Mouse (Mus musculus): ENCODE measurements at regions not wholly inside any gene's neighbourhood (a gene's known extent, or its start where the extent isn't known, plus 50 kb on each side); places are given as distances from the start of the nearest gene placed in this dataset.

DNA sequence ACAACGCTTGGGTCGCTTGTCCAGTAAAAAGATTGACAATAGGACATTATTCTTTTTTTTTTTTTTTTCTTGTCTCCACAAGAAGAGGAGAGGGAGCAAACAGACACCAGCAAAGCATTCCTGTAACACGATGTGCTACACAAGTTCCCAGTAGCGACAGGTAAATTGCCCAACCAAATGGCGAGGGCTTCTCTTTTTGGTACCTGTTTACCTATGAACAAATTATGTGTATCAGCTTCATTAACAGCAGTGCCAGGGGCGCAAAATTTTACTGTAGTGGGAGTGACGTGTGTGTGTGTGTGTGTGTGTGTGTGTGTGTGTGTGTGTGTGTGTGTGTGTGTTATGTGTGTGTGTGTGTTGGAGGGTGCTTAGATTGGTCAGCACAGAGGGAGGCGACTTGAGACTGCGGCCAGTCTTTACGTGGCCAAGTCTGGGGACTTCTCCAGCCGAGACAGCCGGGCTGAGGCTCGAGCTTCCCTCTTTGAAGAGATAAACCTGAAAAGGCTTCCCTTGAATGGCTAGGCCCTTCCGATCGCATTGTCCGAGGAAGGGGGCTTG, 226.4 kb downstream of the Mef2c start:
- ATAC-seq (replicated peaks; ENCODE audit: low FRiP score, low TSS enrichment, poor library complexity, severe bottlenecking): no peak

DNA sequence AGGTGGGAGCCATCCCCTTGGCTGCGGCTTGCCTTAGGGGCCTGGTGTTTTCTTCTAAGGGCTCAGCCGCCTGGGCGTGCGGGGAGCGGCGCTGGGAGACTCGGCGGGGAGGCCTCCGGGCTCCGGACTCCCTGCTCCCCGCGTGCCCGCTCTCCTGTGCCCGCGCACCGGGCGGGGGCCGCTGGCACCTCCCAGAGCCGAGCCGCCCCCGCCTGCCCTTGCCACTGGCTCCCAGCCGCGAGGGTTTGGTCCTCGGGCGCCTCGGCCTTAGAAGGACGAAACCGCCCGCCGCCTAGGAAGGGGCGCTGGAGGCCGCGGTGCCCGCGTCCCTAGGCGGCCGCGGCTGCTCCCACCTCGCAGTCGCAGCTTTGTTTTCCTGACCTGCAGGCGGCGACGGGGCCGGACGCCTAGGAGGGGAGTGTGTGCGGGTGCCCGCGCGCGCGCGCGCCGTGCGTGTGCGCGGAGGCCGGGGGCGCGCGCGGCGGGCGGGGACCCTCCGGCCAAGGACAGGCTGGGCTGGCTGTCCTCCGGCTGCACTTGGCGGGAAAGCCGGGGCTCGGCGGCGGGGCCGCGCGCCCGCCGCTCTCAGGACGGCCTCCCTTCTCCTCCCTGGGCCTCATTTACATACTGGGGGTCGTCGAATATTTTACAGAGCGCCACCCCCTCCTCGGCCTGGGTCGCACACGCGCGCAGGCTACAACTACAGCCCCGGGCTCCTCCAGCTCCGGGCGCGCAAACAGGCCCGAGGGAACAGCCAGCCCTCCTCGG, 227.1 kb downstream of the Mef2c start:
- ATAC-seq (replicated peaks; ENCODE audit: low FRiP score, low TSS enrichment, poor library complexity, severe bottlenecking): peak; percentile 31; the same call in 1 of the 2 replicates

DNA sequence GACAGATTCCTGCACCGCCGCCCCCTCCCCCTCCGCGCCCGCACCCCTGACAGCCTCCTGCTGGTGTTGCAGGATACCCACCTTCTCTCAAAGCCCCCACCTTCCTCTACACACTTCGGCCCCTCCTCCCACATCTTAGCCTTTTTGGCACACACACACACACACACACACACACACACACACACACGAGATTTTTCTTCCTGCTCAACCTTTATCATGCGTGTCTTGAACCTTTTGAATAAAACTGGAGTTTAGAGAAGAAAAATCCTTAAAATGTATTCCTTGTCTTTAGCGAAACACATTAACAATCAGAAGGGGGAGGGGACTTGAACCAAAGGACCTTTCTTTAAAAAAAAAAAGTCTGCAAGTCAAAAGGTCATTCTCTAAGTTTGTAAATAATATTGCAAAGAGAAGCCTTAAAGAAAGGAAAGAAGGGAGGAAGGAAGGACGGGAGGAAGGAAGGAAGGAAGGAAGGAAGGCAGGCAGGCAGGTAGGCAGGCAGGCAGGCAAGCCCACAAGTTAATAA, 227.7 kb downstream of the Mef2c start:
- ATAC-seq (replicated peaks; ENCODE audit: low FRiP score, low TSS enrichment, poor library complexity, severe bottlenecking): no peak

DNA sequence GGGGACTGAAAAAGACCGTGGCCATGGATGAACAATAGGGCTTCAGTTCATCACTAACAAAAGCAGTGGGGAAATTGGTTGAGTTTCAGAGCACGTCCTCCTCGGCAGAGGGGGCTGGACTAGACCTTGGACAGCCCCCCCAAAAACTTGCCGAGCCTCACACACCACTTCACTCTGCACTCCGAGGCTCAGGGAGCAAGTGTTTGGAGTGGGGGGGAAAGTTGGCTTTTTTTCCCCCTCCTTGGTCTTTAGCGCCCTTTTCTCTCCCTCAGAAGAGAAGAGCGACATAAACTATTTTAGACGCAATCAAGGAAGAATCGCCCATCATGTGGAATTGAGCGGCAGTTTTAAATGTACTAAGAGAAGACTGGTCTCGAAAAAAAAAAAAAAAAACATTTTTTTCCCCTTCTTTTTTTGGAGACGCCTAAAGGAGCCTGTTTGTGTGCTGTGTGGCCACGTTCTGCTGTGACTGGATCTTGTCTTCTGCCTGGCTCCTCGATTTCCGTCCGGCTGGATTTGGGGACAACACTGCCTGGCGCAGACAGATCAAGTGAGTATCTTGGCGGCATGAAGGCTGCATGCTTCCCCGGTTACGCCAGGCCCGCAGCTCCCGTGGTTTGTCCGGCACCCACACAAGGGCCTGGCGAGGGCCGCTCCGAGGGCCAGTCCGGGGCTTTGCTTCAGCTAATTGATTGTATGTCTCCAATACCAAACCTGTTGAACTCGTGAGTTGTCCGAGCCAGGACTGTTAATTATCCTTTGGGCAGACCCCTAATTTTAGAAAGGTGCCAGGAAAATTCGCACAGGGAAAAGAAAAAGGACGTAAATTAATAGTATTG, 228.7 kb downstream of the Mef2c start:
- no peak for ATAC-seq (replicated peaks; ENCODE audit: low FRiP score, low TSS enrichment, poor library complexity, severe bottlenecking)

DNA sequence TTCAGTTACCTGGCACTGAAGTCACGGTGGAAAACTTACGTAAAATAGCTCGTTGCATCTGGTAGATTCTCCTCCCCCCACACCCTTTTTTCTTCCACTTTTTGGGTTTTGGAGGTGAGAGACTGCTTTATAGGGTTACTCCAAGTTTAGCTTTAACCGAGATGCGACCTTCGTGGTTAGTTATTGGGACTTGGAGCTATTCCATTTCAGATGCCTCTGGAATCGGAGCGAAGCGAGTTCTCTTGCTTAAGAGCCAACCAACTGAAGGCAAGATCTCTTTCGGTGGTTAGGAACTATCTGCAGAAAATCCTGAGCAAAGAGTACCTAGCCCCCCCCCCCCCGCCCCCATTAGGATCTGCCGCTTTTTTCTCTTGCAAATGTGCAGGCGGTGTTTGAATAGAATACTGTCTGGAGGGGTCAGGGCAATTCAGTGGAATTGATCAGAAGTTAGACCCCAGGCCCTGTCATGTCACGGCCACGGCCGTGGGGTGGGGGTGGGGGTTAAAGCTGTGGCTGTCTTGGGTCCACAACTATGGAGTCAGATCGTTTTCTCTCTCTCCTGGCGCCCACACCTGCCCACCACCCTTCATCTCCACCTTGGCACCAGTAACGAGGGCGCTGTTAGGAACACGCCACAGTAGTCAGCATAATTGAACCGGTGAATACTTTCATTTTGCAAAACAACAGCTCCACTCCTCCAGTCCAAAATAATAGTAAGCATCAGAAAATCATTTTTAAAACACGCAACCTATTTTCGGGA, 229.6 kb downstream of the Mef2c start:
- no peak for ATAC-seq (replicated peaks; ENCODE audit: low FRiP score, low TSS enrichment, poor library complexity, severe bottlenecking)

DNA sequence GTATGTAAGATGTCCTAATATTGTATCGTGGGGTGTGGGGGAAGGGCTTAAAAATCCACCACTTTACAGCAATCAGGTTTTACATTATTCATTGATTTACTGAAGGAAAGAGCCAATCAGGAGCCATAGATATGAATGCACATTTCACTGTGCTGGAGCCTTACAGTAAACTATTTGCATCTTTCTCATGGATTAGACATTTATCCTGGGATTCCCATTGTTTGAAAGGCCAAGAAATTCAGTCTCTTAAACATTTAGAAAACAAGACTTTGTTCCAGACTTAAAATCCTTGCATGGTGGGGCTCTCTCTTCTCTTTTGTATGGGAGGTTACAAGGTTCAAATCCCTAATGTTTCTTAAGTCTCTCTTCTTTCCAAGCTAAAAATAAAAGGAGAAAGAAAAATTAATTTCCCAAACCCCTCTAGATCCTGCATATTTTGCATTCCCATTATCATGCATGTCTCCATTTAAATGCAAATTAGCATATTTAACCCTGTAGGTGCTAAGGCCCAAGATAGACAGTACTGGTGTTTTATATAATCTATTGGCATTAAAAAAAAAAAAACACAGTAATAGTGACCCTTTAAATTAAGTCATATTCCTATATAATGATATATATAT, 230.3 kb downstream of the Mef2c start:
- ATAC-seq (replicated peaks; ENCODE audit: low FRiP score, low TSS enrichment, poor library complexity, severe bottlenecking): no peak

DNA sequence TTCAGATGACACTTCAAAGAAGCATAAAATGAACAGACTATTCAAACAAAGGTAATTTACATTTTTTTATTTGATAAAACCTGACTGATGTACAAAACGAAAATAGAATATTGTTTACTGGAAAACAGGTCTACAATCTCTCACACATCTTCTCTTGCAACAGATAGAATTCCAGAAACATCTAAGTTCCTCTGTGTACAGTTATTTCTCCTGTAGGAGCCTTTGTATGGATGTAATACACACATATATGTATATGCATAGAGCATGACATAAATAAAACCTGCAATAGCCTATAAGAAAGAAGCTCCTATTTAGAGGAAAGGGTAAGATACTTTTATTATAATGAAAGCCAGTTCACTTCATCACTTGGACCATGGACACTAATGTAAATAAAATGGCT, 230.8 kb downstream of the Mef2c start:
- ATAC-seq (replicated peaks; ENCODE audit: low FRiP score, low TSS enrichment, poor library complexity, severe bottlenecking): no peak

DNA sequence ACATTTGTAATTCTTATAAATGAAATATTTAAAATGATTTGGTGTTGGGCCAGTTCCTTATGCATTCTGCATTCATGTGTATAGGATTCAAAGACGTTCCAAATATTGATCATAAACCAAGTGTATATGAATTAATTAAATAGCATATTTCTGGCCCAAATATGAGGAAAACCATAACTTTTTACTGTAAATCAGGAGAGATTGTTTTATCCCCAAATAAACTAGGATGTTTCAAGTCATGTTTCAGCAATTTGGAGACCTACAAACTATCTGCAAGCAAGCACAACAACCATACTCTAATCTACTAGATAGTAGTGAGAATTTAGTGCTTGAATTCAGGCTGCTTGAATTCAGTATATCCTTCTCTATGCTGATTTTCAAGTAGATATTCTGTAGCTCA, 231.3 kb downstream of the Mef2c start:
- ATAC-seq (replicated peaks; ENCODE audit: low FRiP score, low TSS enrichment, poor library complexity, severe bottlenecking): no peak

DNA sequence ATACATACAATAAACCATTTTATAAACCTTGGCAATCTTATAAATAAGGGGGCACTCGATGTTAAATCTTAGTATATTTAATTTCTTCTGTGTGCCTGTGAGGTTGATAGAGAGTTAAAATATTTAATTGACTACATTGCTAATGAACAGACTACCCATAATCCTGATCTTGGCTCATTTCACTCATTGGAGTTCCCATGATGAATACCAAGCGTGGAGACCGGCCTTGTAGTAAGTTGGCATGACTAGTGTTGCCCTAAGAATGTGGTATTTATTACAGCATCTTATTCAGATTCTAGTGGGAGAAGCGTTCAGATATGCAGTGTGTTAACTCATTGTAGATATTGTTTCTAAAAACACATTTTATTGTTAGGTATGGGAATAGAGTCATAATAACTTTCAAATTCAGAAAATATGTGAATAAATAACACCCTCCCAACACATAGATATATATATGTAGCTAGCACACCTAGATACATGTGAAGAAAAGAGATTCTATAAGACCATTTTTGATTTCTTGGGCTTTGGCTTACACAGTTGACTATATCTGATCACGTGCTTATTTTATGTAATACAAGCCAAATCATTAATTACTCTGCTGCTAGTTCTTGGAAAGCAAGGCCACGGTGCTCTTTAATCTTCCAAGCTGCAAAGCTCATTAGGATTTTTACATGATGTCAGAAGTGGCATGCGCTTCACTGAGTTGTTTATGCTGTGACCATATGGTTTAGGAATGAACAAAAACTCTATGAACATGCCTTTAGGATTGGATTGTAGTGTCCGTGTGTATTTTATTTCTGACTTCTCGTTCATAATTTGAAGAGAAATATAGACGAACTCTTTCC, 232.0 kb downstream of the Mef2c start:
- no peak for ATAC-seq (replicated peaks; ENCODE audit: low FRiP score, low TSS enrichment, poor library complexity, severe bottlenecking)

DNA sequence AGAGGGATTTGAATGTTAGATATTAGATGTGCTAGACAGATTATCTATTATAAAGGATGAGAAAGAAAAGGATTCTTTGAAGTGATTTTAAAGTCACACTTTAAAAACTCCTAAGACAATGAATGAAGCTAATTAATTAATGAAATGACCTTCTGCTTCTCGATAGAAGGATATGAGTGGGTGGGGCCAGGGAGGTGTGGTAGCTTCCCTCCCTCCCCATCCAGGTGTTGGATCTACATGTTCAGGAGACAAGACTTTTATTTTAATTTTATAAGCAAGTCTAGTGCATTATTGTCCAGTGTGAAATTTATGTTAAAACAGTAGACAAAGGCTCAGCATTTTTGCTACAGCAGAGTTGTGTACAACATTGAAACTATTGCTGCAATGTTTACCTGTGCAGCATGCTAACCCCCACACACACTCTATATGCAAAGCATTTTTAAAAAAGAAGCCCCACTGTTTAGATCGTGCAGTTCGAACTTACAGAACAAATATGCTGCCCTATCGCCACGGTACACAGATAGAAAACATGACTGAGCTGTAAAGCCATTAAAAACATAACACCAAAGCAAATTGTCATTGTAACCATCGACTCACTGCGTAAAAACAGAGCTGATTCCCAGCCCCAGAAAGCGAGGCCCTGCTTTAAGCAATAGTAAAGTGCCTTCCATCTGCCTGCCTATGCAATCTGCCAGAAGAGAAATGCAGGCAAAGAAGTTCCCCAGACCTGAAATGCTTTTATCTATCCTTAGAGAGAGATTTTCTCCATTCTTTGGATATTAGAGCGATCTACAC, 233.4 kb downstream of the Mef2c start:
- ATAC-seq (replicated peaks; ENCODE audit: low FRiP score, low TSS enrichment, poor library complexity, severe bottlenecking): no peak

DNA sequence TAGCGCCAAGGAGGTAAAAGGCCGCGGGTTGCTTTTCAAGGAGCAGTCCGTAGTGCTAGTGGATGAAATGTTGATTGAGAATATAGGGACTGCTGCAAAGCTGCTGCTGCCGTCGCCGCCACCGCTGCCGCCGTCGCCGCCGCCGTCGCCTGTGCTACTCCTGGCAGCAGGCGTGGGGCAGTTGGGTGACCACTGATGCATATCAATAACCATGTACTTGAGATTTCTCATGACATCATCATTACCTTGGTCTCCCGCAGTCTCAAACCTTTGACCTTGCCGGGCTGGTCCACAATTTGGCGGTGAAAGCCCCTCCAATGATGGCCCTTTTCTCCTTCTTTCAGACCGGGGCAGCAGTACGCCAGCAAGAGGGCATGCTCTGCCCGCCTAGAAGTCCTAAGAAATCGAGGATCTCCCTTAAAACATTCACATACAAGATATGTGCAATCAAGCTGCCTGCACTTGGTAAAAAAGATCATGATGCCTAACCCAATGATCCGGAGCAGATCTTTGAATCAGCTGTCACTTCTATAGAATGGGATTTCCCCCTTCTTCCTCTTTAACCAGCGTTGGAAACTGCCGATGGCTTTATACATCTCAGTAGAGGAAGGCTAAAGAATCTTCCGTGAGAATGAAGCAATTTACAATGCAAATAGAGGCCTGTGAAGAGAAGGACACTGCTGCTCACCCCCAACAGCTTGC, 234.1 kb downstream of the Mef2c start:
- no peak; the same call in 1 of the 2 replicates for ATAC-seq (replicated peaks; ENCODE audit: low FRiP score, low TSS enrichment, poor library complexity, severe bottlenecking)

DNA sequence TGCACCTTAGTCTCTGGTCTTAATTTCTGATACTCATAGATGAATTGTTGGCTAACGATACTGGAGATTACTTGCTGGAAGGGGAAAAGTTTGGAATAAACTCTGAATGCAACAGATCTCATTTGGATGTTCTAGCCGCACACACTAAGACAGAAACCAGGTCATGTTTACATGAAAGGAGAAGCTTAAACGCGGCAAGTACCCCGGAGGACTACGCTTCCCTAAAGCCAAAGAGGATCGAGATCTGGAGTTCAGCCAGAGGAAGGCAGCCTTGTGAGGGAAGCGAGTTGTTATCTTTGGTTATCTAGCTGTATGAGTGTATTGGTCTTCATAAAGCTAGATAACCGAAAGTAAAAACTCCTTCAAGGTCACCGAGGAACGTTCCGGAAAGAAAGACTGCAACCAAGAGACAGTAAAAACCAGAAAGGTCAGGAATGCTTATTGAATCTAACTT, 234.7 kb downstream of the Mef2c start:
- ATAC-seq (replicated peaks; ENCODE audit: low FRiP score, low TSS enrichment, poor library complexity, severe bottlenecking): no peak; the same call in 1 of the 2 replicates

DNA sequence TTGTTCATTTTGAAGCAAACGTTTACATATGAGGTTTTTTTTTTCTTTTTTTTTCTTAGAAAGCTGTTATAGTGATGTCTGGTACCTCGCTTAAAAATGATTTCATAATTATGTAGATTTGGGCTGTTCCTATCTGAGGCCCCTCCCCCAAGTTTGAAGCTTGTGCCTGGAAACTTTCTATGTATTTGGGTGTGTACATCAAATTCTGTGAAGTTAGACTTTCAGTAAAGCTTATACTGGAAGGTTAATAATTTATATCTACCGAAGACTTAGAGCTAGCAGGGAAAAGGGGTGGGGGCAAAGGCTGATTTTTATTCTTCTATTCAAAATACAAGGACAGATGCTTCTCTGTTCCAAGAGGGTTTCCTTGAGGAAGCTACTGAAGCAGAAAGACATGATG, 235.3 kb downstream of the Mef2c start:
- no peak for ATAC-seq (replicated peaks; ENCODE audit: low FRiP score, low TSS enrichment, poor library complexity, severe bottlenecking)

DNA sequence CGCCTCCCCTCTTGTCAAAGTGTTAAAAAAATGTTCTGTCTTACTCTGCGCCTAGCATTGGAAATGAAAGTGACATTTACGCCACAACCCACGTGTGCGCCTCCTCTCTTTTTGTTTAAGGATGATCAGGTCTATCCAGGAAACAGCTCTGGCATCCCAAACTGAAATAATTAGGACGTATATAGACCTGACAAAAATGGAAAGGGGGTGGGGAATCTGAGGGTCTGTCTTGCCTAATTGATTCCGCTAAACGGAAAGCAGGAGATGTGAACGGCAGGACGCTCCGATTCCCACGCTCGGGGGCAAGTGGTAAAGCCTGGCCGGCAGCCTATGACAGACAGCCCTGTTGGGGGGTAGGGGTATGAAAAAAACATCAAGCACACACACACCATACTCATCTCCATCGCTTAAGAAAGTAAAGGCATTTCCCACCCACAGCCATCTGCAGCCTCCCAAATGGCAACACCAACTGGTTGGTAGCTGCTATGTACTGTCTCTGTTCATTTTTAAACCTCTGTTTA, 235.8 kb downstream of the Mef2c start:
- no peak for ATAC-seq (replicated peaks; ENCODE audit: low FRiP score, low TSS enrichment, poor library complexity, severe bottlenecking)

DNA sequence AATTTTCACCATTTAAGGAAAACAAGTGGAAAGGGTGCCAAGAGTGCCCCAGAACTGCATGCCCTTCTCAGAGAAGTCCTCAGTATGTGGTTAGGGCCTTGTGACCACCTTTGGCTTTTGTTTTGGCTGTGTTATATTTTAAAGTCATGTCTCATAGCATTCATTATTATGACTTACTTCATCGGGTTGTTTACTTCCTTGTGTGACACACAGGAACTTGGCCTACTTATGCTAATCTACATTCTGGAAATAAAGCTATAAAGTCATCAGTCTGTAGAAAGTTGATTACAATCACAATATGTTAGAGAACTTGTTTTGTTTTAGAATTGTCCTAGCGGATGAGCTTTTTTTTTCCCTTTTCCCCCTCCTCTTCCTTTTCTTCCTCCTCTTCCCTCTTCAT, 236.3 kb downstream of the Mef2c start:
- ATAC-seq (replicated peaks; ENCODE audit: low FRiP score, low TSS enrichment, poor library complexity, severe bottlenecking): no peak

DNA sequence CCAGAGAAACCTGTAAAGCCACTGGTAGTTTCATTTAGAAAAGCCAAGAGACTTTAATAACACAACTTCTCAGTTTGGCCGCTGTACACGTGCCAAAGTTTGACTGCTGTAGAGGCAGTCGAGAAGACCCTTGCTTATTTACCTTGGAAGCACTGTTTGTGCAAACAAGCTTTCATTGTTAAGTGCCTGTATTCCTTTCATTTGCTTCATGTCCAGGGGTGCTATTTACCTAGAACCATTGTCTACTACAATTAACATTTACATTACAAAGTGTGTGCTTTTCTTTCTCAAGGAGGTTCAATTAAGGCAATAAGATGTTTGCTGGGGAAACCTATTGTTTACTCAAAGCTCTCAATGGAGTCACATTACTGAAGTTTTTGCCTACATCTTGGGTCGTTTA, 236.9 kb downstream of the Mef2c start:
- no peak for ATAC-seq (replicated peaks; ENCODE audit: low FRiP score, low TSS enrichment, poor library complexity, severe bottlenecking)

DNA sequence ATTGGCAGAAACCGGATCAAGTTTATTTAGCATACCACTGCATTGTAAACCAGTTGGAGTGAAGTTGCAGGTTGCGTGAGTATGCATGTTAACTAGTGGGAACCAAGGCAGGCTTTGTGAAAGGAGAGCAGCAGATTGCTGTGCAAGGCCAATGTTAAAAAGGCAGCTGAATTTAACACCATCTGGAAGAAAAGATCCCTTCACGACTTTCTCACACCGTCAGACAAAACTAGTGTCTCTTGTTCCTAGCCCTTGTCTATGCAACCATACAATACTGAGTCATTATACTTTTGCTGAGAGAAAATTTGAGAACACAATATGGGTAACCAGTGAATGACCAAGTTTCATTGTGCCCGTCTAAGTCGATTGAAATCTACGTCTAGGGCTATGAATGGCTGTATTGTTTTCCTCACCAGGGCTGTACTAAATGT, 237.8 kb downstream of the Mef2c start:
- no peak for ATAC-seq (replicated peaks; ENCODE audit: low FRiP score, low TSS enrichment, poor library complexity, severe bottlenecking)
